Mouse (Mus musculus): Measurements from ENCODE around the gene Fuom. TPM values are rescaled to one million over a fixed set of nuclear protein-coding genes. Genes with fewer than 3 reads are reported as not detected.

Fuom gene
- polyA plus RNA-seq, 1 experiment = 161 TPM

- peaks cover 6% of the 10 kb centered on the region for H3K27me3 ChIP-seq (replicated peaks; ENCODE audit: control insufficient read depth, insufficient read depth, low read length)
- DNase-seq = peak; percentile 26
- H3K27ac ChIP-seq (ENCODE audit: insufficient read depth, low read depth, low read length) = no peak overlapping the region
- no peaks in the 10 kb centered on the region for H3K36me3 ChIP-seq (ENCODE audit: control insufficient read depth, insufficient read depth, low read length)
- WGBS = under 1% methylated on average over 34 of the region's 34 CpGs
- peak overlapping the region; percentile 47 for H3K4me3 ChIP-seq (ENCODE audit: insufficient read depth, low read depth, low read length)
- TF ChIP-seq POLR2A (IDR thresholded peaks at IDR 0.05; ENCODE audit: low read depth, low read length) = no peak
- TF ChIP-seq CTCF (conservative IDR thresholded peaks at IDR 0.05; ENCODE audit: insufficient read depth, insufficient read length, low read depth, low read length) = no peak
- H3K4me1 ChIP-seq (ENCODE audit: control insufficient read depth, insufficient read depth, low read length) = peaks cover 8% of the 10 kb centered on the region; the same call in 1 of the 2 replicates
Observed at GRCm38 (mm10) chr7:140049115-140049689, 53.0 kb downstream of the Fuom start.

GRCm38 (mm10) chr7:140048361-140049114, 53.7 kb downstream of the Fuom start, which contains the start of gene Msx3:
Msx3 (minus strand) TSS chr7:140049089.
- 2% methylated on average over 56 of the region's 56 CpGs for WGBS
- DNase-seq = no peak
- H3K27me3 ChIP-seq (replicated peaks; ENCODE audit: control insufficient read depth, insufficient read depth, low read length) = peaks cover 6% of the 10 kb centered on the region
- no peak within 1 kb of the TSS for H3K27ac ChIP-seq (ENCODE audit: insufficient read depth, low read depth, low read length)
- H3K4me3 ChIP-seq (ENCODE audit: insufficient read depth, low read depth, low read length) = peak within 1 kb of the TSS; percentile 47
- TF ChIP-seq POLR2A (IDR thresholded peaks at IDR 0.05; ENCODE audit: low read depth, low read length) = no peak
- TF ChIP-seq CTCF (conservative IDR thresholded peaks at IDR 0.05; ENCODE audit: insufficient read depth, insufficient read length, low read depth, low read length) = no peak
- H3K4me1 ChIP-seq (ENCODE audit: control insufficient read depth, insufficient read depth, low read length) = peaks cover 8% of the 10 kb centered on the region; the same call in 1 of the 2 replicates
- H3K36me3 ChIP-seq (ENCODE audit: control insufficient read depth, insufficient read depth, low read length) = no peaks in the 10 kb centered on the region

- H3K27me3 ChIP-seq (replicated peaks; ENCODE audit: control insufficient read depth, insufficient read depth, low read length) = peaks cover 6% of the 10 kb centered on the region
- H3K4me1 ChIP-seq (ENCODE audit: control insufficient read depth, insufficient read depth, low read length) = peaks cover 8% of the 10 kb centered on the region; the same call in 1 of the 2 replicates
- H3K4me3 ChIP-seq (ENCODE audit: insufficient read depth, low read depth, low read length) = peak overlapping the region; percentile 5; the same call in 1 of the 2 replicates
- peak; percentile 11 for DNase-seq
- TF ChIP-seq CTCF (conservative IDR thresholded peaks at IDR 0.05; ENCODE audit: insufficient read depth, insufficient read length, low read depth, low read length) = no peak
- TF ChIP-seq POLR2A (IDR thresholded peaks at IDR 0.05; ENCODE audit: low read depth, low read length) = no peak
- 1% methylated on average over 33 of the region's 33 CpGs for WGBS
- no peaks in the 10 kb centered on the region for H3K36me3 ChIP-seq (ENCODE audit: control insufficient read depth, insufficient read depth, low read length)
- no peak overlapping the region for H3K27ac ChIP-seq (ENCODE audit: insufficient read depth, low read depth, low read length)
Observed at GRCm38 (mm10) chr7:140047811-140048311, 54.4 kb downstream of the Fuom start.

Other genes starting within 250 kb of the Fuom start
- 0.02 TPM in 1 of 2 replicates, not detected in the other for gene Kndc1, start 207.7 kb downstream of the Fuom start, polyA plus RNA-seq (2012; rRNA removed)
- 0.13 TPM in 1 of 2 replicates, not detected in the other for gene Utf1, start 158.7 kb downstream of the Fuom start, polyA plus RNA-seq (2012; rRNA removed)
- gene 6430531B16Rik, start 123.7 kb downstream of the Fuom start, polyA plus RNA-seq (2012; rRNA removed) = 0.13 and 0.29 TPM in 2 replicates
- 1.8 and 2.2 TPM in 2 replicates for gene Adam8, start 109.9 kb downstream of the Fuom start, polyA plus RNA-seq (2012; rRNA removed)
- gene Zfp511, start 66.0 kb downstream of the Fuom start, polyA plus RNA-seq (2012; rRNA removed) = 28.6 and 43.3 TPM in 2 replicates
- gene Tubgcp2, start 65.8 kb downstream of the Fuom start, polyA plus RNA-seq (2012; rRNA removed) = 19.9 and 20.0 TPM in 2 replicates
- gene Msx3, start 53.4 kb downstream of the Fuom start, polyA plus RNA-seq (2012; rRNA removed) = not detected in 2 replicates
- 0.16 and 0.52 TPM in 2 replicates for gene Caly, start 19.9 kb downstream of the Fuom start, polyA plus RNA-seq (2012; rRNA removed)
- 1.1 and 1.9 TPM in 2 replicates for gene Prap1, start 9.0 kb downstream of the Fuom start, polyA plus RNA-seq (2012; rRNA removed)
- 10.4 and 12.0 TPM in 2 replicates for gene Paox, start 13.4 kb upstream of the Fuom start, polyA plus RNA-seq (2012; rRNA removed)
- gene Echs1, start 14.0 kb upstream of the Fuom start, polyA plus RNA-seq (2012; rRNA removed) = 381 and 422 TPM in 2 replicates
- gene Mtg1, start 35.1 kb upstream of the Fuom start, polyA plus RNA-seq (2012; rRNA removed) = 40.3 and 45.1 TPM in 2 replicates
- 0.16 TPM in 2 replicates for gene Sprn, start 52.4 kb upstream of the Fuom start, polyA plus RNA-seq (2012; rRNA removed)
- not detected in 2 replicates for gene Olfr522, start 62.3 kb upstream of the Fuom start, polyA plus RNA-seq (2012; rRNA removed)
- gene Olfr523, start 70.8 kb upstream of the Fuom start, polyA plus RNA-seq (2012; rRNA removed) = 0.05 TPM in 1 of 2 replicates, not detected in the other
- gene Olfr524, start 103.5 kb upstream of the Fuom start, polyA plus RNA-seq (2012; rRNA removed) = not detected in 2 replicates
- gene Cd163l1, start 115.8 kb upstream of the Fuom start, polyA plus RNA-seq (2012; rRNA removed) = 0.30 and 0.66 TPM in 2 replicates
- 0.11 TPM in 2 replicates for gene 5830411N06Rik, start 144.8 kb upstream of the Fuom start, polyA plus RNA-seq (2012; rRNA removed)
- not detected in 2 replicates for gene Olfr525, start 218.4 kb upstream of the Fuom start, polyA plus RNA-seq (2012; rRNA removed)
- not detected in 2 replicates for gene Olfr527, start 231.6 kb upstream of the Fuom start, polyA plus RNA-seq (2012; rRNA removed)